Mouse (Mus musculus) small intestine, adult 2 months (tissue): ENCODE measurements around the gene Ube4b.

Experiments used
- CTCF ChIP-seq: fragments of 200-500 bp; IDR thresholded peaks from 2 replicates; pipeline ENCODE4 v1.5.1; 2012; ENCODE audit warnings: low read depth, mild to moderate bottlenecking, control low read depth, inconsistent platforms, low read length, moderate library complexity, mixed read lengths; ENCODE audit not compliant: insufficient replicate concordance, insufficient read length; ENCODE audit errors: extremely low read depth
- POLR2A ChIP-seq: fragments of 200-500 bp; IDR thresholded peaks from 2 replicates; pipeline ENCODE4 v1.6.1; 2012; ENCODE audit warnings: low read depth, mild to moderate bottlenecking, control low read depth, inconsistent platforms, low read length, moderate library complexity

GRCm38 (mm10) chr4:149446309-149446708 lies 19.8 kb upstream of the Ube4b start:
- TF ChIP-seq CTCF, result no peak
- TF ChIP-seq POLR2A, result no peak
